Mouse (Mus musculus) olfactory bulb, adult 2 months (tissue): ENCODE results near the gene Hdgfl2.

Experiments
- CTCF ChIP-seq: fragments of 200-500 bp; IDR thresholded peaks from 2 replicates; pipeline ENCODE4 v1.5.1; 2012; ENCODE audit warnings: low read depth, mild to moderate bottlenecking, low read length, moderate library complexity; ENCODE audit not compliant: insufficient read depth
- POLR2A ChIP-seq: fragments of 200-500 bp; IDR thresholded peaks from 2 replicates; pipeline ENCODE4 v1.6.1; 2012; ENCODE audit warnings: mild to moderate bottlenecking, low read depth, low read length, moderate library complexity; ENCODE audit not compliant: insufficient read depth

DNA sequence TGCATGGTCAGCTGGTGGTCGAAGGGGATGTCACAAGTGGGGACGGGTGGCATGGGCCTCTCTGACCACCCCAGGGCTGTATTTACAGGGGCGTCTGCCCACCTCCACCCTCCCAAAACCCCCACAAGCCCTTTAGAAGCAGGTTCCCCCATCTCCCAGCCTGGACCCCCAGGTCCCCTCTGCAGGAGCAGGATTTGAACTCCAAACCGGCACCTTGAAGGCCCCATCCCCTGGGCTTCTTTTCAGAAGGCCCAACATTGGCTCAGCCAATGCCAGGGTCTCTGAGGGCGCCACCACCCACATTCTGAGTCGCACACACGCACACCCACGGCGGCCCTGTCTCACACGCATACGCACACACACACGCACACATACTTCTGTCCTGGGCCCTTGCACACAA, 43.7 kb downstream of the Hdgfl2 start:
- TF ChIP-seq POLR2A (no peak), CTCF (no peak)
